Mouse (Mus musculus) forebrain, embryonic 12.5 days (tissue): ENCODE data around the gene Siah3. TPM values are rescaled to one million over a fixed set of nuclear protein-coding genes. Genes with fewer than 3 reads are reported as not detected.

Experiments used
- ATAC-seq: fragments of 200-750 bp; cut with Nextera tagmentation; 2 replicates; pipeline ENCODE4 v1.8.0; 2017; ENCODE audit warnings: moderate TSS enrichment; ENCODE audit not compliant: low FRiP score
- H3K27ac ChIP-seq: fragments of 300-500 bp; sonication (generic); 2 replicates; pipeline ENCODE4 v1.5.1; 2016; ENCODE audit warnings: mild to moderate bottlenecking
- H3K27me3 ChIP-seq: fragments of 300-500 bp; sonication (generic); 2 replicates; pipeline ENCODE4 v1.6.1; 2016; ENCODE audit warnings: mild to moderate bottlenecking
- H3K36me3 ChIP-seq: fragments of 300-500 bp; sonication (generic); replicated peaks from 2 replicates; pipeline ENCODE4 v1.6.1; 2016; ENCODE audit warnings: mild to moderate bottlenecking
- H3K4me1 ChIP-seq: fragments of 300-500 bp; sonication (generic); 2 replicates; pipeline ENCODE4 v1.6.1; 2016
- H3K4me2 ChIP-seq: fragments of 300-500 bp; sonication (generic); 2 replicates; pipeline ENCODE4 v1.6.1; 2016; ENCODE audit warnings: mild to moderate bottlenecking, moderate library complexity
- H3K4me3 ChIP-seq: fragments of 300-500 bp; sonication (generic); replicated peaks from 2 replicates; pipeline ENCODE4 v1.5.1; 2016; ENCODE audit warnings: mild to moderate bottlenecking
- H3K9ac ChIP-seq: fragments of 300-500 bp; sonication (generic); 2 replicates; pipeline ENCODE4 v1.6.1; 2016; ENCODE audit warnings: mild to moderate bottlenecking
- H3K9me3 ChIP-seq: fragments of 300-500 bp; sonication (generic); 2 replicates; pipeline ENCODE4 v1.6.1; 2016
- WGBS: fragments of 180-500 bp; shearing (Covaris S2); methylation state at CpG from one replicate; pipeline ENCODE4 v1.1.7; 2016; 5-methylcytosine and 5-hydroxymethylcytosine counted together
- polyA plus RNA-seq: library from polyadenylated mRNA; unstranded; fragments of >200 nt; fragmentation: Nextera tagmentation; extraction: Ambion mirVana; gene quantifications from 2 replicates; pipeline ENCODE4 v1.2.1, GENCODE M21; 2016

The Siah3 gene
- polyA plus RNA-seq, 1 experiment from 2014 or later, result 4.2 TPM

GRCm38 (mm10) chr14:75530815-75531353 lies 75.1 kb downstream of the Siah3 start:
- Histone ChIP-seq H3K9me3 (no peaks in the 10 kb centered on the region), H3K9ac (no peak overlapping the region), H3K36me3 (no peaks in the 10 kb centered on the region), H3K4me1 (peaks cover 43% of the 10 kb centered on the region), H3K4me3 (no peak overlapping the region), H3K27ac (no peak overlapping the region), H3K4me2 (no peak overlapping the region), H3K27me3 (no peaks in the 10 kb centered on the region)
- ATAC-seq, result no peak
- WGBS, result 72% methylated on average over 7 of the region's 7 CpGs

DNA sequence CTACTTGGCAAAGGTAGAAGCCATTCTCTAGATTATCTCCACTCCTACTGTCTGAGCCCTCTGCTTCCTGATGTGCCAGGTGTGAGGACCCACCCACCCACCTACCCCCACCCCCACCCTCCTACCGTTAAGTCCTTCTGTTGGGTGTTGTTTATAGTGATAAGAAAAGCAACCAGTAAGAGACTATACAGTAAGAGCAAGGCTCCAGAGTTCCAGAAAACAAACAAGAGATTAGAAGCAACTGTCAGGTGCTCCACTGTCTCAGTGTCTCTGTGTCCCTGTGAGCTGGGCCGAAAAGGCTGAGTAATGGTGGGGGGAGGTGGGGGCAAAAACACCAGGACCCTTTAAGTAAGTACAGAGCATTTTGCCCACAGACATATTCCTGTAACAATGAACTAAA lies 83.4 kb downstream of the Siah3 start:
- Histone ChIP-seq H3K9ac (no peak overlapping the region), H3K9me3 (no peaks in the 10 kb centered on the region), H3K4me2 (no peak overlapping the region), H3K4me3 (no peak overlapping the region), H3K4me1 (peaks cover 47% of the 10 kb centered on the region), H3K27me3 (no peaks in the 10 kb centered on the region), H3K36me3 (no peaks in the 10 kb centered on the region), H3K27ac (no peak overlapping the region)
- no peak for ATAC-seq
- 52% methylated on average over 2 of the region's 2 CpGs for WGBS

GRCm38 (mm10) chr14:75540216-75540995 lies 84.6 kb downstream of the Siah3 start:
- peaks cover 47% of the 10 kb centered on the region for H3K4me1 ChIP-seq
- H3K36me3 ChIP-seq, result no peaks in the 10 kb centered on the region
- 62% methylated on average over 17 of the region's 17 CpGs for WGBS
- peak overlapping the region; percentile 86 for H3K27ac ChIP-seq
- no peak overlapping the region for H3K9ac ChIP-seq
- ATAC-seq, result no peak; the same call in 1 of the 2 replicates
- H3K9me3 ChIP-seq, result no peaks in the 10 kb centered on the region
- H3K4me3 ChIP-seq, result no peak overlapping the region
- H3K4me2 ChIP-seq, result peak overlapping the region; percentile 1; the same call in 1 of the 2 replicates
- H3K27me3 ChIP-seq, result no peaks in the 10 kb centered on the region

- no peak overlapping the region for H3K4me3 ChIP-seq
- H3K9ac ChIP-seq, result no peak overlapping the region
- peak; percentile 87 for ATAC-seq
- no peaks in the 10 kb centered on the region for H3K36me3 ChIP-seq
- H3K27me3 ChIP-seq, result no peaks in the 10 kb centered on the region
- WGBS, result 2% methylated on average over 5 of the region's 5 CpGs
- peak overlapping the region; percentile 86 for H3K27ac ChIP-seq
- peaks cover 47% of the 10 kb centered on the region for H3K4me1 ChIP-seq
- H3K9me3 ChIP-seq, result no peaks in the 10 kb centered on the region
- peak overlapping the region; percentile 1; the same call in 1 of the 2 replicates for H3K4me2 ChIP-seq
These were observed 85.2 kb downstream of the Siah3 start for GRCm38 (mm10) chr14:75540996-75541350.

DNA sequence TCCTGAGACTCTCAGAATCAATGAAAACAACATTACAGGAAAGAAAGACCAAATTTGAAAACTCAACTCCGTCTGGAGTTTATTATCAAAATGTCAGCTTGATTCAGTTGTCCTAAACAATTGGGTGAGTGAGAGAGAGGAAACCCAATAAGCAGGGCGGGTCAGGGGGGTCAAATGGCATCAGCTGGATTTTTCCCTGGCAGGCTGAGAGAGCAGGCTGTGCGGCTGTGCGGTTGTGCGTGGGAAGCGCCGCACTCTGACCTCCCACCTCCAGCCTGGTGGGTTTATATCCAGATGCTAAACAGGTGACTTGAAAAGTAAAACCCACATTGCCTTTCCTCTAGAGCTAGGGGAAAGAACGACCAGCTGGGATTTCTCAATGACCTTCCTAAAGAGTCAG lies 85.9 kb downstream of the Siah3 start:
- Histone ChIP-seq H3K9me3 (no peaks in the 10 kb centered on the region), H3K27ac (peak overlapping the region; percentile 86), H3K27me3 (no peaks in the 10 kb centered on the region), H3K4me2 (no peak overlapping the region; the same call in 1 of the 2 replicates), H3K9ac (no peak overlapping the region), H3K4me3 (no peak overlapping the region), H3K36me3 (no peaks in the 10 kb centered on the region), H3K4me1 (peaks cover 39% of the 10 kb centered on the region)
- ATAC-seq, result no peak
- 15% methylated on average over 8 of the region's 8 CpGs for WGBS

GRCm38 (mm10) chr14:75561577-75562331 lies 106.0 kb downstream of the Siah3 start:
- Histone ChIP-seq H3K36me3 (no peaks in the 10 kb centered on the region), H3K9ac (no peak overlapping the region), H3K27ac (no peak overlapping the region), H3K4me1 (peaks cover 17% of the 10 kb centered on the region), H3K9me3 (no peaks in the 10 kb centered on the region), H3K4me3 (no peak overlapping the region), H3K4me2 (no peak overlapping the region), H3K27me3 (no peaks in the 10 kb centered on the region)
- WGBS, result 58% methylated on average over 9 of the region's 9 CpGs
- ATAC-seq, result no peak

- Histone ChIP-seq H3K27me3 (0 out of 2 replicates have a peak, but pooled peaks cover 5% of the 10 kb centered on the region), H3K27ac (peak overlapping the region; percentile 85), H3K36me3 (no peaks in the 10 kb centered on the region), H3K4me2 (0 out of 2 replicates have a peak overlapping the region, but pooled peaks have one; percentile 2), H3K9ac (no peak overlapping the region), H3K4me3 (no peak overlapping the region), H3K9me3 (no peaks in the 10 kb centered on the region), H3K4me1 (peaks cover 22% of the 10 kb centered on the region)
- peak; percentile 90 for ATAC-seq
- WGBS, result 33% methylated on average over 14 of the region's 14 CpGs
These were observed 109.9 kb downstream of the Siah3 start for GRCm38 (mm10) chr14:75565534-75566140.

DNA sequence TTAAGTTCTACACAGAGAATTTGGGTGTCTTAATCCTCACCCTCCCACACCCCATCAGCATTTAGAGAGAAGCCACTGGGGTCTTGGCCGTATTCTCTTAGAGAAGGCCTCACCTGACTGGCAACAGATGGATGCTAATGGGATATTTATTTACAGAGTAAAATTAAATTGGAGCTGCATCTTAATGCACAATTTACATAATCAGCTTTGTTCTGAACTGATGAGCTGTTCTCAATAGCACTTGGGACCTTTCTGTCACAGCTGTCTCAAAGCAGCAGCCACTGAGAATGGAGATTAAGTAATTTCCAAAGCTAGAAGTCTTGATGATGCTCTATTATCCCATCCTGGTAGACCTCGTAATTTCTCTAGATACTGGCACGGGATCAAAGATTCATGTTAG lies 110.5 kb downstream of the Siah3 start:
- H3K27me3 ChIP-seq, result 0 out of 2 replicates have a peak, but pooled peaks cover 5% of the 10 kb centered on the region
- H3K9ac ChIP-seq, result no peak overlapping the region
- peak; percentile 71 for ATAC-seq
- H3K4me2 ChIP-seq, result no peak overlapping the region
- no peaks in the 10 kb centered on the region for H3K36me3 ChIP-seq
- H3K27ac ChIP-seq, result peak overlapping the region; percentile 85
- H3K4me3 ChIP-seq, result no peak overlapping the region
- peaks cover 22% of the 10 kb centered on the region for H3K4me1 ChIP-seq
- 20% methylated on average over 3 of the region's 3 CpGs for WGBS
- H3K9me3 ChIP-seq, result no peaks in the 10 kb centered on the region

DNA sequence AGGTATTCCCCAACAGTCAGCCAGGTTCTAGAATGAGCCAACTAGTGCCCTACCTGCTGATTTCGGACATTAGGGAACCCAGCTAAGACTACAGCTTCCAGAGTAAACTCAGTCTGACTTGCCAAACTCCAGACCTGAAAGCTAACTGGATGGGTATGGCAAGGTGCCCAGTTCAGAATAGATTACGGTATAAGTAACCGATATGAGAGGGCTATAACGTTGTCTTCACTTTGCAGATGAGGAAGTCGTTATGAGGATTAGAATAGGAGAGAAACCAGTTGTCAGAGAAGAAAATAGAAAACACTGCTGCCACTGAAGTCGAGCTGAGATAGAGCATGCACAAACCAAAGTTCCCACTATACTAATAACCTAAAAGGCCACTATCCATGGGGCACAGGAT lies 123.2 kb downstream of the Siah3 start:
- ATAC-seq, result no peak
- 85% methylated on average over 6 of the region's 6 CpGs for WGBS
- no peak overlapping the region for H3K4me2 ChIP-seq

More for the DNA sequence above, 123.2 kb downstream of the Siah3 start:
- Histone ChIP-seq H3K4me1 (no peaks in the 10 kb centered on the region), H3K36me3 (no peaks in the 10 kb centered on the region), H3K9me3 (no peaks in the 10 kb centered on the region), H3K27ac (no peak overlapping the region), H3K9ac (no peak overlapping the region), H3K4me3 (no peak overlapping the region), H3K27me3 (no peaks in the 10 kb centered on the region)

Other genes starting within 250 kb of the Siah3 start
- not detected in 2 replicates for gene Cpb2, start 213.7 kb upstream of the Siah3 start, polyA plus RNA-seq
- gene Zc3h13, start 171.6 kb upstream of the Siah3 start, polyA plus RNA-seq, result 48.1 and 49.6 TPM in 2 replicates
- not detected in 2 replicates for gene Spert, start 137.1 kb downstream of the Siah3 start, polyA plus RNA-seq
- gene Erich6b, start 186.3 kb downstream of the Siah3 start, polyA plus RNA-seq, result not detected in 2 replicates